Mouse (Mus musculus) ES-E14 (cell line): ENCODE results near the gene Mst1. TPM values are rescaled to one million over a fixed set of nuclear protein-coding genes. Genes with fewer than 3 reads are reported as not detected.

ENCODE experiments used
- DNase-seq: peaks from one replicate; pipeline ENCODE4 v3.0.0-alpha.2; 2013; ENCODE audit warnings: low read depth, low spot score
- H3K27ac ChIP-seq: 2 replicates; pipeline ENCODE4 v1.5.1; 2012; ENCODE audit warnings: low read depth, mild to moderate bottlenecking, low read length, moderate library complexity, mixed read lengths; ENCODE audit not compliant: poor library complexity, insufficient read depth, severe bottlenecking
- H3K36me3 ChIP-seq: 2 replicates; pipeline ENCODE4 v1.6.1; 2012; ENCODE audit warnings: mild to moderate bottlenecking, low read length, moderate library complexity, mixed read lengths; ENCODE audit not compliant: control insufficient read depth, poor library complexity, insufficient read depth, severe bottlenecking
- H3K4me1 ChIP-seq, 2 experiments: fragments of 150-350 bp in 1 of 2; sonication (generic) in 1 of 2; 2 replicates each; pipeline ENCODE4 v1.6.1; 2012; ENCODE audit warnings: low read length in 2 of 2, mild to moderate bottlenecking in 1 of 2, mixed read lengths in 1 of 2; ENCODE audit not compliant: control insufficient read depth in 2 of 2, insufficient read depth in 2 of 2, poor library complexity in 1 of 2
- H3K4me3 ChIP-seq, 2 experiments: fragments of 150-350 bp in 1 of 2; sonication (generic) in 1 of 2; 2 replicates each; pipeline ENCODE4 v1.5.1; 2012; ENCODE audit warnings: low read length in 2 of 2, low read depth in 1 of 2, mild to moderate bottlenecking in 1 of 2, mixed read lengths in 1 of 2; ENCODE audit not compliant: insufficient read depth in 1 of 2, poor library complexity in 1 of 2, severe bottlenecking in 1 of 2
- H3K9ac ChIP-seq: 2 replicates; pipeline ENCODE4 v1.6.1; 2012; ENCODE audit warnings: low read depth, mild to moderate bottlenecking, low read length, mixed read lengths; ENCODE audit not compliant: poor library complexity, insufficient read depth, severe bottlenecking
- H3K9me3 ChIP-seq: fragments of 150-350 bp; sonication (generic); 2 replicates; pipeline ENCODE4 v1.6.1; 2012; ENCODE audit warnings: low read depth, mild to moderate bottlenecking, low read length; ENCODE audit not compliant: control insufficient read depth, insufficient read depth
- CHD2 ChIP-seq: IDR thresholded peaks from 2 replicates; pipeline ENCODE4 v1.6.1; 2014; ENCODE audit warnings: mild to moderate bottlenecking, low read depth, low read length, inconsistent platforms
- HCFC1 ChIP-seq: IDR thresholded peaks from 2 replicates; pipeline ENCODE4 v1.6.1; 2012; ENCODE audit warnings: low read length, inconsistent platforms, borderline replicate concordance; ENCODE audit not compliant: insufficient read depth
- MAFK ChIP-seq: IDR thresholded peaks from 2 replicates; pipeline ENCODE4 v1.6.1; 2014; ENCODE audit warnings: mild to moderate bottlenecking, low read depth, low read length, inconsistent platforms; ENCODE audit not compliant: insufficient read depth
- ZC3H11A ChIP-seq: IDR thresholded peaks from 2 replicates; pipeline ENCODE4 v1.6.1; 2012; ENCODE audit warnings: low read depth, mild to moderate bottlenecking, inconsistent platforms, low read length, borderline replicate concordance
- ZNF384 ChIP-seq: IDR thresholded peaks from 2 replicates; pipeline ENCODE4 v1.6.1; 2012; ENCODE audit warnings: low read depth, low read length, inconsistent platforms
- in situ Hi-C, 2 experiments: fragments of 600-800 bp; cut with MboI; formaldehyde crosslinking; loops; one replicate each; pipeline ENCODE4 v1.15.1; 2025; ENCODE audit warnings: low sequenced_read_pairs in 2 of 2, inconsistent platforms in 1 of 2; ENCODE audit not compliant: unreplicated experiment in 2 of 2
- total RNA-seq: library from RNA; depleted of rRNA; stranded (reverse); fragments of 300-350 nt; gene quantifications from 2 replicates; pipeline ENCODE4 v1.2.3, GENCODE M21; 2012

Mst1 gene
- total RNA-seq, 1 experiment: 2.9 TPM

- Histone ChIP-seq H3K4me3 (peak within 1 kb of the TSS; percentile 12 to 58; a peak in 3 of 4 replicates), H3K36me3 (peaks cover 21% of the 10 kb centered on the region; the same call in 1 of the 2 replicates), H3K9me3 (no peaks in the 10 kb centered on the region), H3K27ac (no peak within 1 kb of the TSS), H3K9ac (no peak within 1 kb of the TSS; the same call in 1 of the 2 replicates), H3K4me1 (peaks cover 0 to 14% of the 10 kb centered on the region in 2 experiments; a peak in 3 of 4 replicates)
- in situ Hi-C loops: no loop called here
- peak; percentile 96 for DNase-seq
- TF ChIP-seq ZC3H11A (peak; percentile 47; the same call in 1 of the 2 replicates), ZNF384 (no peak)
These were observed 27.2 kb upstream of the Mst1 start, which contains the start of gene Amigo3 for GRCm38 (mm10) chr9:108052885-108053664. TSS of gene Amigo3 (plus strand) at chr9:108053159.

GRCm38 (mm10) chr9:108053665-108054225, 26.5 kb upstream of the Mst1 start:
- TF ChIP-seq ZNF384 (no peak), MAFK (no peak), CHD2 (no peak)
- DNase-seq: no peak
- Histone ChIP-seq H3K9me3 (no peaks in the 10 kb centered on the region), H3K4me3 (peak overlapping the region; percentile 12 to 58; a peak in 3 of 4 replicates), H3K27ac (no peak overlapping the region), H3K9ac (no peak overlapping the region; the same call in 1 of the 2 replicates), H3K36me3 (peaks cover 24% of the 10 kb centered on the region; the same call in 1 of the 2 replicates), H3K4me1 (peaks cover 0 to 13% of the 10 kb centered on the region in 2 experiments; a peak in 3 of 4 replicates)
- in situ Hi-C loops: no loop called here

GRCm38 (mm10) chr9:108054331-108055040, 25.8 kb upstream of the Mst1 start:
- in situ Hi-C loops: no loop called here
- H3K27ac ChIP-seq: no peak overlapping the region
- H3K9ac ChIP-seq: 0 out of 2 replicates have a peak overlapping the region, but pooled peaks have one; percentile 22
- TF ChIP-seq HCFC1: no peak
- no peak for TF ChIP-seq ZNF384
- TF ChIP-seq ZC3H11A: no peak
- TF ChIP-seq MAFK: no peak
- no peak for TF ChIP-seq CHD2
- no peaks in the 10 kb centered on the region for H3K9me3 ChIP-seq
- peaks cover 0 to 13% of the 10 kb centered on the region in 2 experiments; a peak in 3 of 4 replicates for H3K4me1 ChIP-seq
- DNase-seq: no peak
- H3K4me3 ChIP-seq: peak overlapping the region; percentile 12 to 58; a peak in 2 of 4 replicates
- H3K36me3 ChIP-seq: peaks cover 24% of the 10 kb centered on the region; the same call in 1 of the 2 replicates

GRCm38 (mm10) chr9:108055061-108055460, 25.2 kb upstream of the Mst1 start:
- DNase-seq: no peak
- no peak overlapping the region for H3K27ac ChIP-seq
- peaks cover 0 to 13% of the 10 kb centered on the region in 2 experiments; a peak in 3 of 4 replicates for H3K4me1 ChIP-seq
- in situ Hi-C loops: no loop called here
- no peak overlapping the region for H3K4me3 ChIP-seq
- H3K9ac ChIP-seq: no peak overlapping the region
- no peaks in the 10 kb centered on the region for H3K9me3 ChIP-seq
- TF ChIP-seq MAFK: no peak
- TF ChIP-seq CHD2: no peak
- peaks cover 24% of the 10 kb centered on the region; the same call in 1 of the 2 replicates for H3K36me3 ChIP-seq
